Mouse (Mus musculus) heart, postnatal 10 days (tissue): ENCODE results near the gene Gm20917. TPM values are rescaled to one million over a fixed set of nuclear protein-coding genes. Genes with fewer than 3 reads are reported as not detected.
"Not testable (repeated sequence)": the region's sequence is repeated elsewhere in the genome, so short reads cannot be mapped to it uniquely, and the experiment has no call there.

Experiments used
- DNase-seq, 2 experiments: peaks; one replicate each; pipeline ENCODE4 v3.0.0; 2021
- intact Hi-C: fragments of 180-260 bp; cut with DNase I; formaldehyde crosslinking; loops from one replicate; pipeline ENCODE4 v1.15.1; 2025
- total RNA-seq, 2 experiments: library from RNA; stranded (reverse); gene quantifications; 2 replicates each; pipeline ENCODE4 v1.2.3; 2021

Gm20917 gene
- total RNA-seq, result not detected

GRCm38 (mm10) chrY:79151022-79151421 is at the start of gene Gm20917:
Gene Gm20917 (minus strand): TSS chrY:79151122.
- intact Hi-C loops, DNase-seq: not testable (repeated sequence)

Other genes starting within 250 kb of the Gm20917 start
- gene Gm20916, start 168.4 kb upstream of the Gm20917 start, total RNA-seq, result not detected